Mouse (Mus musculus) heart, postnatal 10 days (tissue): ENCODE results near the gene Perm1. TPM values are rescaled to one million over a fixed set of nuclear protein-coding genes. Genes with fewer than 3 reads are reported as not detected.
A peak's percentile ranks its signal among the peaks of the same experiment; 100 is the strongest.

ENCODE experiments used
- DNase-seq, 2 experiments: peaks; one replicate each; pipeline ENCODE4 v3.0.0; 2021
- intact Hi-C: fragments of 180-260 bp; cut with DNase I; formaldehyde crosslinking; loops from one replicate; pipeline ENCODE4 v1.15.1; 2025
- total RNA-seq, 2 experiments: library from RNA; stranded (reverse); gene quantifications; 2 replicates each; pipeline ENCODE4 v1.2.3; 2021

Perm1 gene
- total RNA-seq, 2 experiments from 2014 or later: 138 to 156 TPM

- DNase-seq: peak; percentile 93 to 95
Observed at GRCm38 (mm10) chr4:156197829-156198205, 17.9 kb upstream of the Perm1 start.

DNA sequence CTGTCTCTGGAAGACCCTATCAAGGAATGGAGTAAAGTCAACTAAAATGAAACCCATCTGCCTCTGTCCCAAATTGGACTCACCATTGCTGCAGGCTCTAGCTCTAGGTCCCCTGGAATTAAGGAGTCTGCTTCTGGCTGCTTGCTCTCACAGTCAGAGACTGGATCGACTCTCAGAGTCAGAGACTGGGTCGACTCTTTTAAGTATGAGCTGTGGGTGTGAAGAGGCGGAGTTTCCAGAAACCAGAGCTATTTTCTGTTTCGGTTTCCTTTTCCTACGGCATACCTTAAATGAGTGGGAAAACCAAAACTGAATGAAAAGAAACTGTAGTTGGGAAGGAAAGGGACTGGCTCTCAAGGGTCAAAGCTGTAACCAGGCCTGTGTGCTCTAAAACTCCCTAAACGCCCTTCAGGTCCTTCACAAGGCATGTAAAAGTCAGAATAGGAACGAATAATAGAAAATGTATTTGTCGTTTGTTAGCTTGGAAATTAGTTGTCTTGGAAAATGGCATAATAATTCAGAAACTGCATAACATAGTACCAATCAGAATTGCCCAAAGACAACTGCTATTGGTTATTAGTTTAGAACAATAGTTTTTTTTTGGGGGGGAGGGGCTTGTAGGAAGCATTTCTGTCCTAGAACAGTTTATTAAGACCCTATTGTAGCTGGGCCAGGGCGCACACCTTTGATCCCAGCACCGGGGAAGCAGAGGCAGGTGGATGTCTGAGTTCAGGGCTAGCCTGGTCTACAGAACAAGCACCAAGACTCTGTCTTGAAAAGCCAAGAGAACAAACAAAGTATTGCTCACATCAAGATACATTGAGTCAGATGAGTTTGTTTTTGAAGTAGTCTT lies 14.8 kb upstream of the Perm1 start, which contains the start of gene Isg15:
TSS of gene Isg15 (minus strand) at position 196 of the 853 bp plus-strand sequence.
- DNase-seq: no peak
- intact Hi-C loops: no loop called here

More at GRCm38 (mm10) chr4:156197829-156198205, 17.9 kb upstream of the Perm1 start:
- intact Hi-C loops: loop anchor here (5.0 kb wide), 1 partner anchor 86 kb away; no protein-coding TSS in a partner anchor

DNA sequence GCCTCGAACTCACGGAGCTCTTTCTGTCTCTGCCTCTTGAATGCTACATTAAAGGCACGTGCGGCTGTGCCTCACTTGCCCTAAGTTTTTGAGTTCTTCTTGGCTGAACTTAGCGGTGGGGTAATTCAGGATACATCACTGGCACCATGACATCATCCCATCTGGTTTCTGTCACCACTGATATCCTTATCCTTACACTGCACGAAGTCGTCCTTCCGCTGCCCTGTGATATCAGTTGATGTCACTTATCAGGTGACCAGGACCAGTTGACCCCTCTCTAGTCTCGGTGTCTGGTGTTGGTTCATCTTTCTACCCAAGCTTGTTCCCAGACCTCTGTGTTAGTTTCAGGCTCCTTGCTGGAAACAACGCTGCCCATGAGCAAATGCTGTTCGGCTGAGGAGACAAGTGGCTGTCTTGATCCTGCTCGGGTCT lies 13.2 kb upstream of the Perm1 start:
- intact Hi-C loops: no loop called here
- peak; percentile 43 to 50 for DNase-seq

GRCm38 (mm10) chr4:156203001-156203412 lies 12.7 kb upstream of the Perm1 start, which contains the start of gene AW011738:
AW011738 (plus strand) TSS chr4:156203304.
- peak; percentile 78 to 84 for DNase-seq
- intact Hi-C loops: no loop called here

DNA sequence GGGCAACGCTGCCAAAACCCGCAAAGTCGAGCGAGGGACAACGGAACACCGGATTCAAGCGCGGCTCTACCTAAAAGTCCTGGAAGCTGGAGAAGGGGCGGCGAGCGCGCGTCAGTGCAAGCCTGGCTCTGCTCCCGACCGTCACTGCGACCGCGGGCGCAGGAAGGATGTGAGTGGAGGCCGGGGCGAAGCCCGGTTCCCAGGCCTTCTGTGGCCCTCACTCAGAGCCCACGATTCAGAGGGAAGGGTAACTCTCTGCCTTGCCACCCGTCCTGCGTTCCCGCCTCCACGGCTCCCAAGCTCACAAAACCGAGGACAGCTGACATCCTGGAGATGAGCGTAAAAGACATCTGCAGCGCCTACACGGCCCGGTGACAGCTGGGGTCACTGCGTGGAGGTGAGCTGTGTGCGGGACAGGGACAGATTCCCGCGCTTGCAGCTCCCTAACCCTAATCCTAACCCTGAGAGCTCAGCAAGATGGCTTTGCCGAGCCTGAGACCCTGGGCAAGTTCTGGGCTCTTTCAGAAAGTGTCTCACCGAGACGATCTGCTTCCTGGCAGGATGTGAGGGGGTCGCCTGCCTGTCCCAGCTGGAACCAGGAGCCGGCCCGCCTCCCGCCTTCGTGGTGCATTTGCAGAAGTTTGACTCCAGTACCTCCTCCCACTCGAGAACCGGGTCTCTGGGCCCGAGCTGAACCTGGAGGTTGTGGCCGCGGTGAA lies 12.1 kb upstream of the Perm1 start:
- peak; percentile 37 to 53 for DNase-seq
- intact Hi-C loops: no loop called here

- no peak for DNase-seq
- intact Hi-C loops: no loop called here
Observed at GRCm38 (mm10) chr4:156208872-156209271, 6.8 kb upstream of the Perm1 start.

DNA sequence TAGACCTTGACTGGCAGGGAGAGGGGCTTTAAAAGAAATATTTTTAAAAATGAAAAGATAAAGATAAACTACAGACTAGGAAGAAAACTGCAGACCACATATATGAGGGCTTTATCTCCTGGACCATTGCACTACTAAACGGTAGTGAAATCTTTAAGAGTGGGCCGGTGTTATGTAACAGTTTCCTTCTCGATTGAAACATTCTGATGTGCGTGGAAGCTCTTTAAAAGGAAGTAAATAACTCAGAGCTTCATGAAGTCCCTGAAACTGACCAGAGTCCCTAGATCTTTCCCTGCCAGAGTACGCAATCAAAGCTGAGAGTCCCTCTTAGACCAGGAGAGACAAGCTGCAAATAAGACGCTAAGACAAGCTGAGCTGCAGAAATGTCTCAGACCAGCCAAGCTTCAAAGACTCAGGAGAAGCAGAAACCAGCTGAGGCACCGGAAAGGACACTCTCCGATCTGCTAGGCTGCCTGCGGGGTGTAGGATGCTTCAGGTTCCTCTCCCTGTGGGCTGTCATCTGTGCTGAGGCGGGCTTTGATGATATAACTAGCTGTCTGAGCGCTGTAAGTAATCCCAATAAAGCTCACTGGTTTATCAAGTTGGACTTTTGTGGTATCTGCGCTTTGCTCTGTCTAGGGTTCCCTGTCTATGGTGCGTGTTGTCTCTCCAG lies 5.6 kb upstream of the Perm1 start:
- intact Hi-C loops: no loop called here
- DNase-seq: no peak

DNA sequence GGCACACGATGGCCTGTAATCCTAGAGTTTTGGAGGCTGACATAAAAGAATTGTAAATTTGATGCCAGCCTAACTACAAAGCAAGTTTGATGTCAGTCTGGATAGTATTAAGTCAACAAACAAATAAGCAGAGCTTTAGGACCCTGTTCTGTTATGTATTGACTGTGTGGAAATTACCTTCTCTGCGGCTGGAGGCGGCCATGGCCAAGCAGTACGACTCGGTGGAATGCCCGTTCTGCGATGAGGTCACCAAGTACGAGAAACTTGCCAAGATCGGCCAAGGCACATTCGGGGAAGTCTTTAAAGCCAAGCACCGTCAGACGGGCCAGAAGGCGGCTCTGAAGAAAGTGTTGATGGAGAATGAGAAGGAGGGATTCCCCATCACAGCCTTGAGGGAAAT lies 2.5 kb upstream of the Perm1 start:
- no peak for DNase-seq
- intact Hi-C loops: no loop called here

- DNase-seq: peak; percentile 36 to 49
- intact Hi-C loops: no loop called here
Observed at GRCm38 (mm10) chr4:156216196-156216595, 528 bp downstream of the Perm1 start.

DNA sequence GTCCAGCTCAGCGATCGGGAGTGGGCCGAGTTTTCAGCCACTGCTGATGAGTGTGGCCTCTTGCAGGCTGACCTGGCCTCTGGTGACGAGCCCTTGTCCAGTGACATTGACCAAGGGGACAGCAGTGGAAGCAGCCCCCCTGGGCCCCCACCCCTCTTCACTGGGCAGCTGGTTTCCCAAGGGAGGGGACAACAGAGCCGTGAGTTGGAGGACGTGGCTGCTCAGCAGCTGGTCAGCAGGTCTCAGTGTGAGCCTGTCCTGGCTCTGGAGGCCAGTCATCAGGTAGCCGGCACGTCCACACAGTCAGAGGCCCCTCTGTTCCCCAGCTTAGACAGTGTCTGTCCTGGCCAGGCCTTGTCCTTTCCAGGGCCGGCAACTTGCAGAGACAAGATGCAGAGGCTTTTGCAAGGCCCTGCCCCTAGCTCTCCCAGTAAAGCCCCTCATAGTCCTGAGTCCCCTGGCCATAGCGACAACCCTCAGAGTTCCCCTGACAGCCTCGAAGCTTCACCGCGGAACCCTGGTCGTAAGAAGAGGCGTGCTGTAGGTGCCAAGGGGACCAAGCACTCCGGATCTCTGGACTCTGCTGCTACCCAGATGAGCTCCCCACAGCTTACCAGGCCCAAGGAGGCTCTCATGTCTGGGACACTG lies 1.5 kb downstream of the Perm1 start:
- intact Hi-C loops: no loop called here
- DNase-seq: peak; percentile 48 to 53

GRCm38 (mm10) chr4:156217838-156218237 lies 2.2 kb downstream of the Perm1 start:
- DNase-seq: peak in 1 of 2 experiments; percentile 32
- intact Hi-C loops: no loop called here

DNA sequence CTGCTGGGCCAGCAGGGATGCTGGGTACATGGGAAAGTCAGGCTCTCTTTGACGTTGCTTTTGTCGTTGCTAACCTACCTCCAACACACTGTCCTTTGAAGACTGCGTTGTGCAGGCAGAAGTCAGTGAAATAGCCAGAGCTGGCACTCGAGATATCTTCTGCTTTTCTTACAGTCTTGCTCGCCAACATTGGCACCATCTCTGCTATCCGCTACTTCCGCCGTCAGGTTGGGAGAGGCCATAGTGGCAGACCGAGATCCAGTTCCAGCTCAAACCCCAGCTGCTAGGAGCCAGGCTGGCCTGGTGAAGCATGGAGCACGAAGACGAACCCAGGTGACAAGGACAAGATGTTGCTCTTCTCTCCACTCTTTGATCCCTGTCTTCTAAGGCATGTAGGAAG lies 4.3 kb downstream of the Perm1 start:
- intact Hi-C loops: no loop called here
- DNase-seq: no peak

DNA sequence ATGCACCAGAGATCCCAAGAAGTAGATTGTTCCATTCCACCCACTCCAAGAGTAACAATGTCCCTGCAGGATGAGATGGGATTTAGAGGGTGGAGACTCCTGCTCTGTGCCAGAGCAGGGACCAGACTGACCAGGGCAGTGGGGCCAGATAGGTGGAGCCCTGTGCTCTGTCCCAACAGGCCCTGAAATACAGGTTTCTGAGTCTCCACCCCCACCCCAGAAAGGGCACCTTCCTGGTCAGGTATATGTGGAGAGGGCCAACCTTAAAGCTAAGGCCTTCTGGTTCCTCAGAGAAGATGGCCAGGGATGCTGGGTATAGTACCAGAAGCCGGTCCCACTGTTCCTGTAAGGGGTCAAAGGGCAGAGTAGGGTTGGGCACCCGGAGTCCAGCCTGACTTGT lies 8.6 kb downstream of the Perm1 start:
- intact Hi-C loops: no loop called here
- DNase-seq: no peak

- intact Hi-C loops: no loop called here
- DNase-seq: peak; percentile 65 to 66
Observed at GRCm38 (mm10) chr4:156227752-156228392, 12.2 kb downstream of the Perm1 start.

- DNase-seq: no peak
- intact Hi-C loops: no loop called here
Observed at GRCm38 (mm10) chr4:156228393-156229024, 12.8 kb downstream of the Perm1 start.

DNA sequence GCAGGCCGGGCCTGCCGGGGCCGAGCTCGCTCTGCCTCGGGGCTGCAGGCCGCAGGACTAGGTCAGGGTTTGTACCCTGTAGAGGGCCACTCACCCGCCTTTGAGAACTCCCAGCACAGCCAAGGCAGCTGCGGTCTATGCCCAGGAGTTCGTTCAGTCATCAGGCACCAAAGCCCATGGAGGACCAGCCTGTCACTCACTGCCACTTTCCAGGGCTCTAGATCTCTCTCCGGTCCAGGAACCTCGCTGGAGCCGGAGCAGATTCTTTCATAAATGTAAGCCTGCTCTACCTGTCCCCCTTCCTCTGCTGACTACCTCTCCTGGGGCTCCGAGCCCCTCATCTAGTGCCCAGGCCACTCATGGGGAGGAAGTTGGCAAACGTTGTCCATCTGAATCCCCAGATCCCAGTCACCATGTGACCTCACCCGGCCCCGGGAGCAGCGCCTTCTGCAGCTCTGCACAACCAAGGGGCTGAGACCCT lies 18.4 kb downstream of the Perm1 start:
- DNase-seq: peak in 1 of 2 experiments; percentile 34
- intact Hi-C loops: loop anchor here (2.0 kb wide), 1 partner anchor 123 kb away; no protein-coding TSS in a partner anchor

GRCm38 (mm10) chr4:156234701-156235213 lies 19.1 kb downstream of the Perm1 start, which contains the start of gene Plekhn1:
Plekhn1 (minus strand) TSS chr4:156234857.
- intact Hi-C loops: loop anchor here (2.0 kb wide), 1 partner anchor 124 kb away; no protein-coding TSS in a partner anchor
- DNase-seq: peak; percentile 80 to 82

GRCm38 (mm10) chr4:156235360-156235770 lies 19.7 kb downstream of the Perm1 start:
- intact Hi-C loops: loop anchor here (2.0 kb wide), 1 partner anchor 125 kb away; no protein-coding TSS in a partner anchor
- DNase-seq: no peak
